Mouse (Mus musculus) adrenal gland, postnatal 25 days (tissue): ENCODE results near the gene Tekt2. TPM values are rescaled to one million over a fixed set of nuclear protein-coding genes. Genes with fewer than 3 reads are reported as not detected.

Source experiments
- DNase-seq: peaks from one replicate; pipeline ENCODE4 v3.0.0; 2021; ENCODE audit warnings: mixed read lengths
- long read RNA-seq: library from polyadenylated mRNA; stranded (forward); transcript quantifications from one replicate; pipeline ENCODE4 v2.0.0, GENCODE M21; 2021
- total RNA-seq: library from RNA; stranded (reverse); gene quantifications from 2 replicates; pipeline ENCODE4 v1.2.3, GENCODE M21; 2021

Gene Tekt2
- total RNA-seq: 2.4 and 2.6 TPM in 2 replicates
- long read RNA-seq, partial matches to known transcripts: 0 of 2 reads
- long read RNA-seq, other reads (novel, unspliced or antisense): 2 of 2 reads

DNA sequence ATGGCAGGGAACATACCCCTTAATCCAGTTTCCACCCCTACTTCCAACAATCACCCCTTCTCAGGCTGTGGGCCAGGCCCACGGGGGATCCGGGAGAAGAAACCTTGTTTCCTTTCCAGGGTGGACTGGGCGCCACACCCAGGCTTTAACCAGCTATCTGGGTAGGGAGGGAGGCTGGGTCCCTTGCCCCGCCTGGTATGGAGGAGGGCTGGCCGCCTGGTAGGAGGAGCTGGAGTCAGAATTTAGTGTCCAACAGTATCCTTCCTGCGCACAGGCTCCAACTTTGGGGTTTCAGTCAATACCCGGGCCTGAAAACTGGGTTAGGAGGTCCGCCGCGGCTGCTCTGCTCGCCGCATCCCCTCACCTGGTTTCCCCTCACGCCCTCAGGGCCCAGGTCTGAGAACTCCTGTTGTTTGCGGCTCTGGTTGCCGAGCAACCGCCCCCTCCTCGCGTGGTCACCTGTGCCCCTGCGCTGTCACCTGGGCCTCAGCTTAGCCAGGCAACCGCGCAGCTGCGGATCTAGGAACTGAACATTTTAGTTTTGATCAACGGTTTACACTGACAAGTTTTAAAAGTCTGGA lies at the start of gene Tekt2:
Tekt2 (minus strand) TSS at position 408 of the 581 bp plus-strand sequence.
- DNase-seq: no peak

GRCm38 (mm10) chr4:126371497-126371896 lies 46.0 kb upstream of the Tekt2 start:
- peak; percentile 26 for DNase-seq

DNA sequence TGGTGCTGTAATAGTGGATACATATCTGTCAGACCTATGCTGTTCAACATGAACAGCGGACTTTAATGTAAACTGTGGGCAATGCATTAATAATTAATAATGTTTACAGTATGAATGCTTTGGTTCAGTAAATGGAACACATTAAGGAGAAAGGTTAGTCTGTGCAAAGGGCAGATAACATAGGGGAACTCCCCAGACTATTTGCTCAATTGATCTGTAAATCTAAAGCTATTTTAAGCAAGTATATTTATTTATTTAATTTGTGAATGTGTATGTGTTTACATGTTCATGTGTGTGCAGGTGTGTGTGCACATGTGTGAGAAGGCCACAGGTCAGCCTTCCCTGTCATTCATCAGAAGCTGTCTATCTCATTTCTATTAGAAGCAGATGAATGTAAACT lies 34.6 kb upstream of the Tekt2 start:
- DNase-seq: no peak

DNA sequence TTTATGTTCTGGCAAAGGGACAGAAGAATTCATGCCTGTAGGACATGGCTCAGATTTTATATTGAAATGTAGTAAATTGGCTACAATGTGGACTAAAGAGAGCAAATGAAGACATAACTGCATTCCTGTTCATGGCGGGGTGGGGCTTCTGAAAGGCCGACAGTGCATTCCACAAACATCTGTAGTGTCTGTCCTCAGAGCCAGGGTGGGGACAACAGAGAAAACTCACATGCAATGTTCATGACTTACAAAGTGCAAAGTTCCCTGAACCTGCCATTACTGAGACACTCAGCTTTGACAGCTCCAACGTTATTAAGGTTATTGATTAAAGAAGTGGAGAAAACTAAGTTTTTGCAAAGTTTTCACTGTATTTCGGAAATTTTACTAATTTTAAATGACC lies 18.0 kb upstream of the Tekt2 start:
- DNase-seq: no peak

GRCm38 (mm10) chr4:126339461-126339860 lies 14.0 kb upstream of the Tekt2 start:
- DNase-seq: no peak

DNA sequence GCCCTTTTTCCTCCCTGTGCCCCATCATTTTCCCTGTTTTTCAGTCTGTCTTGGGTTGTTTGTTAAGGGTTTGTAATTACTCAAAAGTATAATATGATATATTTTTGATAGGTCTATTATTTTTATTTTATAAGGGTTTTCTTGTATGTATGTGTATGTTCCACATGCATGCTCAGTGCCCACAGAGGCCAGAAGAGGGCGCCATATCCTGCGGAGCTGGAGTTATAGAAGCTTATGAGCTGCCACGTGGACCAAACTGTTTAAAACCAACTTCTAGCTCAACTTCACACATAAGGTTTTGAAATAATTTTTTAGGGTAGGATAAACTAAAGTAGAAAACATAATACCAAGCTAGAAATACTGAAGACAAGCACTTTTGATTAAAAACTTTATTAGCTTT lies 6.9 kb upstream of the Tekt2 start:
- DNase-seq: no peak

DNA sequence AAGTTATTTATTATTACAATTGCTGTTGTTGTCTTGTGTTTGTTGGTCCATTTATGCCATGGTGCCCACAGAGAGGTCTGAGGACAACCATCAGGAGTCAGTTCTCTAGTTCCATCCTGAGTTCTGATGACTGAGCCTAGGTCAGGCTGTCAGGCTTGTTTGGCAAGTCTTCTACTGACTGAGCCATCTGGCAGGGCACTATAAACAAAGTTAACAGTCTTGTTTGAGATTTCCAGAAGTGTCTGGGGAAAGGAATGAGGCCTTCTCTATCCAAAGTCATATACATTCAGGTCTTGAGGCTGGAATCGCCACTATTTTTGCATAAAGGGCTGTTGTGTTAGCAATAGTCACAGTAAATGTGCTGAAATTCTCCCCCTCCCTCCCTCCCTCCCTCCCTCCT lies 6.3 kb upstream of the Tekt2 start:
- DNase-seq: no peak

GRCm38 (mm10) chr4:126330295-126330694 lies 4.8 kb upstream of the Tekt2 start:
- DNase-seq: no peak

DNA sequence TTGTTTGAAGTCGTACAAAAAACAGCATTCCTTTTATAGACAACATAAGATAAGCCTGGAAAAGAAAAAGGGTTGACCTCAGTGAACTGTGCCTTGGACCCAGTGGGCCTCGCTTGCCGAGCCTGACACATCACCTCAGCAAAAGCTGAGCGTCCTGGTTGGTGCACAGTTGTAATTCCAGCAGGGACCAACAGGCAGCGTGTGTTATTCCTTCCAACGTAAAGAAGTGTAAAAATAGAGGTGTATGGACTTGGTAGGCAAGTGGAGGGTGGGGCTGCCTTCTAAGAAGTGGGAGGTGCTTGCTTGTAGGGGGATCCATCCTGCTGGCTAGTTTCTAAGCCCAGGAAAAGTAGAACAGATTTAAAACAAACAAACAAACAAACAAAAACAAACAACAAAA lies 548 bp upstream of the Tekt2 start:
- DNase-seq: no peak

- DNase-seq: no peak
Observed at GRCm38 (mm10) chr4:126324861-126325260, 627 bp downstream of the Tekt2 start.

DNA sequence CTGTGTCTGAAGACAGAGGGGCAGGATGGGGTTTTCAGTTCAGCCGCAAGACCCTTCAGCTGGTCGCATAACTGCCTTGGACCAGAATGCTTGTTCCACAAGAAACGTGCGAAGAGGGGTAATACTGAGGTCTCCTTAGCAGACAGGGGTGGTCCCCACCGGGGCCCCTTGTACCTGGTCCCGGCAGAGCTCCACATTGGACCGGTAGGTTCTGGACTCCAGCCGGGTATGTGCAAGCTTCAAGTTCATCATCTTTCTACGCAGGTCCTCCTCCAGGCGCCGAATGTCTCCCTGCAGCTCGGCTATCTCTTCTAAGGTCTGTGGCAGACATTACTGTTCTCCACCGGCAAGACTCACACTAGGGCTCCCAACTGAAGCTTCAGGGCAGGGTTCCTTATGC lies 2.8 kb downstream of the Tekt2 start:
- no peak for DNase-seq

- DNase-seq: no peak
Observed at GRCm38 (mm10) chr4:126321854-126322511, 3.5 kb downstream of the Tekt2 start.

DNA sequence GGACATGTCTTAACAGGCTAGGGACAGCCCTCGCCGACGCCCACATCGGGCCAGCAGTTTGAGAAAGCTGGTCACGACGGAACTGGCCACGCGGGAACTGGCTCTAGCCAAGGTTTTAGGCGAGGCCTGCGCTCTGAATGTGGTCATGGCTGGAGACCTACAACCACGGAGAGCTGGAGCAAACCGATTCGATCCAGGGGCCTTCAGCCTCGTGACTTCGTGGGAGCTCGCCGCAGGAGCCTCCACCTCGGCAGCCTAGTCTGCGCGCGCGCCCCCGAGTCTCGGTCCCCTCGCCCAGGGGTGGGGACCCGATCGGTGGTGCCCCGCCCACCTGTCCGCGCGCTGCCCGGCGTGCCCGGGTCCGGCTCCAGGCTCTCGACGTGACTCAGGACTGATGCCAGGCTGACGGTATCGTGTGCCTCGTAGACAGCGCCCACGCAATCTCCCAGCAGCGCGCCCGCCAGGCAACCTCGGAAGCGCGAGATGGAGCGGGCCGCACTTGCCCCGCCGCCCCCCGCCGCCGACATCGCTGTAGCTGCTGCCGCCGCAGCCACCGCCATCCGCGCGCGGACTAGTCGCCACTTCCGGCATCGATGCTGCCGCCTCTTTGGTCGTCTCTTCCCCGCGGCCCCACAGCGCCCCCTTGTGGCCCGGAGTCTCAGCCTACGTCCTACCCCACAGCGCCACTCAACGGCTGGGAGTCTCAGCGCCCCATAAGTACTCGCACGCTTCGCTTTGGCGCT lies 4.2 kb downstream of the Tekt2 start, which contains the start of gene Adprhl2:
Adprhl2 (minus strand) TSS at position 593 of the 743 bp plus-strand sequence.
- peak; percentile 100 for DNase-seq

- DNase-seq: no peak
Observed at GRCm38 (mm10) chr4:126319806-126320205, 5.7 kb downstream of the Tekt2 start.

- no peak for DNase-seq
Observed at GRCm38 (mm10) chr4:126316443-126317040, 8.9 kb downstream of the Tekt2 start.

DNA sequence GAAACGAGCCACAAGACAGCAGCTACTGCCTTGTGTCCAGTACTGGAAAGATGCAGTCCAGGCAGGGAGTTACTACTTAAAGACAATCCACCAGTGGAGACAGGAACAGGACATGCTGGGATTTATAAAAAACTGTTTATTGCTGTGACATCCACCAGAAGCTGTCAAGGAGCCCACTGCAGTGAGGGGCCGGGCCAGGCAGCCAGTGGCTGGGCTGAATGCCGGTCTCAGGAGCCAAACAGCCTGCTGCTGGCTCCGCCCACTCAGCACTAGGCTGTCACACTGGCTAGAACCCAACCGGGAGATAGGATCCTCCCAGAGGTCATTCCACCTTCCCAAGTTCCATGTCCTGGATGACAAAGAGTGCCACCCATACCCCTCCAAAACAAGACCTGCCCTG lies 9.6 kb downstream of the Tekt2 start:
- no peak for DNase-seq

DNA sequence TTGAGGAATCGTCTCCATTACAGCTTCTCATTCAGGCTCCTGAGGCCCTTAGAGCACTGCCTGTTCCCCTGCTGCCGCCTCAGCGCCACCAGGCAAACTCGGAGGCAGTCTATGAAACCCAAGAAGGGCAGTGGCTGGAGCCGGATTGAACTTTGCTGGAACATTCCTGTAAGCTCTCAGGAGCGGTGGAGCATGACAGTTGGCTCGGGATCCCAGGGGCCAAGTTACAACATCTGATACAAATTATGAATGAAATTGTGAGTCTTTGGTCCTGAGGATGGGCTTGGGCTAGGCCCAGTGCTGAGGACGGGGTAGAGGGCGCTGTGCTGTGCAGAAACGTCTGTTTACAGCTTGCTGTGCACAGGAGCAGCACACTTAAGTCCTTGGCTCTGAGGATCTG lies 11.1 kb downstream of the Tekt2 start:
- no peak for DNase-seq

GRCm38 (mm10) chr4:126313202-126313601 lies 12.3 kb downstream of the Tekt2 start:
- DNase-seq: no peak

GRCm38 (mm10) chr4:126311566-126312200 lies 13.8 kb downstream of the Tekt2 start:
- no peak for DNase-seq

GRCm38 (mm10) chr4:126310344-126310743 lies 15.1 kb downstream of the Tekt2 start:
- no peak for DNase-seq

- DNase-seq: peak; percentile 89
Observed at GRCm38 (mm10) chr4:126309922-126310309, 15.6 kb downstream of the Tekt2 start.

- no peak for DNase-seq
Observed at GRCm38 (mm10) chr4:126309211-126309921, 16.1 kb downstream of the Tekt2 start.
